Mouse (Mus musculus) cerebellum, adult 18-20 months (tissue): ENCODE measurements around the gene Lrig2.
A peak's percentile ranks its signal among the peaks of the same experiment; 100 is the strongest.

Experiments
- DNase-seq, 2 experiments: peaks; one replicate each; pipeline ENCODE4 v3.0.0; 2021

Gene Lrig2

GRCm38 (mm10) chr3:104360325-104360724 is 151.4 kb downstream of the Lrig2 start:
- no peak for DNase-seq

GRCm38 (mm10) chr3:104359225-104360135 is 152.2 kb downstream of the Lrig2 start:
- no peak for DNase-seq

- DNase-seq = no peak
Measured at GRCm38 (mm10) chr3:104358747-104359146, 153.0 kb downstream of the Lrig2 start.

GRCm38 (mm10) chr3:104356106-104356505 is 155.6 kb downstream of the Lrig2 start:
- DNase-seq = peak; percentile 76 to 90

GRCm38 (mm10) chr3:104353884-104354283 is 157.8 kb downstream of the Lrig2 start:
- no peak for DNase-seq

GRCm38 (mm10) chr3:104352358-104353060 is 159.2 kb downstream of the Lrig2 start:
- DNase-seq = no peak

- no peak for DNase-seq
Measured at GRCm38 (mm10) chr3:104350253-104350945, 161.3 kb downstream of the Lrig2 start.

- DNase-seq = no peak
Measured at GRCm38 (mm10) chr3:104349847-104350228, 161.9 kb downstream of the Lrig2 start.

GRCm38 (mm10) chr3:104349203-104349846 is 162.4 kb downstream of the Lrig2 start:
- no peak for DNase-seq
